Mouse (Mus musculus) lung, adult 2 months (tissue): ENCODE measurements around the gene Rpp21.

Experiments
- CTCF ChIP-seq: fragments of 200-500 bp; IDR thresholded peaks from 2 replicates; pipeline ENCODE4 v1.5.1; 2011; ENCODE audit warnings: mild to moderate bottlenecking, low read length, control low read depth; ENCODE audit not compliant: insufficient read depth
- POLR2A ChIP-seq: fragments of 200-500 bp; IDR thresholded peaks from 2 replicates; pipeline ENCODE4 v1.6.1; 2011; ENCODE audit warnings: low read depth, mild to moderate bottlenecking, control low read depth, low read length, borderline replicate concordance; ENCODE audit errors: extremely low read depth

DNA sequence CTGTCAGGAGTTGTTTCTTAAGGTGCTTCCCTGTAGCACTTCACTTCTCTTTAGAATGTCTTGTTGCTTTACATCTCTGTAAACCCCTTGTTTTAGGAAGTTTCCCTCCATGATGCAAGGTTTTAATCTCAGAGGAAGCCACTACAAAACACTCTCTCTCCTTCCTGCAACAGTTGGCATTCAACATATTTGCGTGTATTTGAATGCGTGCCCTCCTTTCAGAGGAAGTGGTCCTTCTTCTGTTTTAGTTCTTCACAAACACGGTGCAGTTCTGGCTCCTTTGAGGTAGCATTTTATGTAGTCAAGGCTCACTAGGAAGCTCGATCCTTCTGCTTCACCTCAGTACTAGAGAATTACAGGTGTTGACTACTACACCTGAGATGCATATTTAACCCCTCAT lies 15.9 kb upstream of the Rpp21 start:
- TF ChIP-seq POLR2A, result no peak
- no peak for TF ChIP-seq CTCF
